Mouse (Mus musculus) B cell, adult 2 months (primary cell): ENCODE data around the gene Odf3.

Experiments
- DNase-seq, 2 experiments: peaks; one replicate each; pipeline ENCODE4 v3.0.0; 2022

Gene Odf3

DNA sequence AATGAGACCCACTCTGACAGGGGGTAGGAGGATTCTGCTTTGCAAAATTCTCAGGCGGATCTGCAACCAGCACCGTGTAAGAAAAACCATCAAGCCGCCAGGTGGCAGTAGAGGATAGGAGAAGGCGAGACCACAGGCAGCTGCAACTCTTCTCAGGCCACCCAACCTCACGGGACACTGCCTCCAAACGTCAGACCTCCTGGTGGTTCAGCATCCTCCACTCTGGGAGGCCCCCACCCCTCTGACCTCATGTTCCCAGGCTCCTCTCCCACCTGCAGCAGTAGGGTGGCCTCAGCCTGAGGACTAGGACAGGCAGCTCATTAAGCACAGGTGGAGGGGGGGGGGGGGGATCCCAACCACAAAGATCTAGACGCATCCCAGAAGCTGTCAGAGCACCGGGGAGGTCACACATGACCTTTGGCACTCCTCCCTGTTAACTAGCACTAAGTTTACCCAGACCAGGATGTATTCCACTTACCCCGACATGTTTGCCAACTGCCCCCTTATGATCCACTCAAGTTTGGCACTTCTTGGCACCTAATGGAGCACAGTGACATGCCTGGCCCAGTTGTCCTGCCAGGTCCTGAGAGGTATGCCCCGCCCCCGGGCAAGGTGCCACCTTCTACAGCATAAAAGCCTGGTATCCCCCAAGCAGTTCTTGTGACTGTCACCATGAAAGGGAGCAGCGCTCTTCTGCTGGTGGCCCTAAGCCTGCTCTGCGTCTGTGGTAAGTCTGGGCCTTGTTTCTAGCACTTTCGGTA lies 2.5 kb upstream of the Odf3 start, which contains the start of gene Scgb1c1:
Gene Scgb1c1 (plus strand): TSS at position 643 of the 761 bp plus-strand sequence.
- peak; percentile 95 for DNase-seq

DNA sequence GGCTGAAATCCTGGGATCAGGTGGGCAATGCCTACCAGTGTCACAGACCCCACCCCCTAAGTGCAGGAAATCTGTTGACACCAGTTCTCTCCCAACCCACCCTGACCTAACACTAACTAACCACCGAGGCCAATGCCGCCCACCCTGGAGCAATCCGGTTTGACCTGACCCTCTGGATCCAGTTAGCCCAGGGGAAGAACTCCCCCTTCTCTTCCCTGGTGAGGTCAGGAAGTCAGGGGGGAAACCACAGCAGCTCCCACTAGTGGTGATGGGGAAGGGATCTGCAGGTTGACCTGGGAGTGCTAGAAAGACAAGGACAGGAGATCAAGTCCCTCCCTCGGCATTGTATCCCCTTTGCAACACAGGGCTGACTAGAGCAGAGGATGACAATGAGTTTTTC lies 1.9 kb upstream of the Odf3 start:
- DNase-seq = no peak

DNA sequence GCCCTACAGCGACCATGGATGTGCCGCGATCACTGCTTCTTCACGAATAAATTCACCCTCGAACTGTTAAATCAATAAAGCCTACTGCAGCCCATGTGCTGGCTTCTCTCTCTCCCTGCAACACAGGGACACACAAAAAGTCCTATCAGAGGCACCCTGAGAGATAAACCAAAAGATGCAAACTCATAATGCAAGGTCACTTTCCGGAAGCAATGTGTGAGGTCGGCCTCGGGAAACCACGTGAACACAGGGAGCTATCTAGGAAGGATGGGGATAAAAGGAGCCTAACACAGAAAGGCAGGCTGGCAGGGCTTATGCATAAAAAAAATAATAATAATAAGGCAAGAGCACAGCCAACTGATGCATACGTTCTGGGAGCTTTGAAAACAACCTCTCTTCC lies 929 bp upstream of the Odf3 start:
- DNase-seq = no peak

DNA sequence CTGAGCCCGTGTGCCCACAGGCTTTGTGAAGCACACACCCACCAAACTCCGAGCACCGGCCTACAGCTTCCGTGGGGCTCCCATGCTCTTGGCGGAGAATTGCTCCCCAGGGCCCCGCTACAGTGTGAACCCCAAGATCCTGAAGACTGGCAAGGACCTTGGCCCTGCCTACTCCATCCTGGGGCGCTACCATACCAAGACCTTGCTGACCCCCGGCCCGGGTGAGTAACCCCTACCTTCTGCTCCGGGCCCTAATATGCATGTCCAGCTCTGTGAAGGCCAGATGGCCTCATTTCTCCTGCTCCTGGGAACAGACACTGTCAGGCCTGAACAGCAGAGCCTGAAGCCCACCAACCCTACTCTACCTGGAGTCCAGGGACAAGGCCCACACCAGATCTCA lies 986 bp downstream of the Odf3 start:
- no peak for DNase-seq

DNA sequence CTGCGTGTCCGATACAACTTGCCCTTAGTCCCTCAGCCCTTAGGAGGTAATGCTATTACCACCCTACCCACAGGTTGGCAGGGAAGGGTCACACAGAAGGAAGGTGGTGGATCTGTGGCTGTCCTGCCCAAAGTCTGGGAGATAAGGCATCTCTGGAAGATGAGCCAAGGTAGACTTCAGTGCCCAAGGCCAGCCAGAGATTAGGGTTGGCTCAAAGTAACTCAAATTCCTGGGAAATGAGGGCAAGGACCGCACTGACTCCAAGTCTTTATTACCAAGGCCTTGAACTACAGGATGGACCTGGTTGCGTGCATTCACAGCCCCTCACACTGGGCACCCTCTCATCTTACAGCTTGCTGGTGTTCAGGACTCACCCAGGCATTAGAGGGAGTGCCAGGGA lies 4.3 kb downstream of the Odf3 start:
- DNase-seq = no peak

DNA sequence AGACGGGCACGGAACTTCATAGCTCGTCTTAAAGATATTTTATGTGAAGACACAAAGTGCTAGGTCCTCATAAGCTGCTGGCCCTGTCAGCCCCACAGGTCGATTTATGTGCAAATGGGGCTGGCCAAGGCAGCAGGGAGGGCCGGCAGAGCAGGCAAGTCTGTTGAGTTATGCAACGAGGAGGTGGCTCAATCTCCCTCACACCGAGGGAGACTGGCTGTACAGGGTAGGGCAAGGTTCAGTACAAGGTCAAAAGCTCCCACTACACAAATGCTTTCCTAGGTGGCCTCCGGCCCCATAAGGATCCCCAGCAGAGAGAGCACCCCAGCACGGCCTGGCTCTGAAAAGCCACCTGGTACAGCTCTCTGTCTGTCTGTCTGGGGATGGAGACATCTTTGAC lies 5.8 kb downstream of the Odf3 start:
- DNase-seq = no peak

DNA sequence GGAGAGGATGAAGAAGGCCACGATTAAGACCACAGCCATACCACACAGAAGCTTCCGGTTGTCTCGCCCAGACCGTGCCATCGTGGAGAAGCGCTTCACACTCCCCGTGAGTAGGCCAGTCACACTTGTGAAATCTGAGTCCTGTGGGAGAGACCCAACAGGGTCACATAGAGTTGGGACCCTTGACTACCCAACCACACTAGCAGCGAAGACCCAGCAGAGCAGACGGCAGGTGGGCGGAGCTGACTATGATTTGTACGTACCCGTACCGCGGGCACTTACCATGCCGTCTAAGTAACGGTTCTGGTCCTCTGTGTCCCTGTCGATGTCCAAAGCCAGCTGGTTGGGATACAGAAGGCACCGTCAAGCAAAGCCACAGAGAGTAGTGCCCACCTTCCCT lies 6.9 kb downstream of the Odf3 start:
- no peak for DNase-seq

DNA sequence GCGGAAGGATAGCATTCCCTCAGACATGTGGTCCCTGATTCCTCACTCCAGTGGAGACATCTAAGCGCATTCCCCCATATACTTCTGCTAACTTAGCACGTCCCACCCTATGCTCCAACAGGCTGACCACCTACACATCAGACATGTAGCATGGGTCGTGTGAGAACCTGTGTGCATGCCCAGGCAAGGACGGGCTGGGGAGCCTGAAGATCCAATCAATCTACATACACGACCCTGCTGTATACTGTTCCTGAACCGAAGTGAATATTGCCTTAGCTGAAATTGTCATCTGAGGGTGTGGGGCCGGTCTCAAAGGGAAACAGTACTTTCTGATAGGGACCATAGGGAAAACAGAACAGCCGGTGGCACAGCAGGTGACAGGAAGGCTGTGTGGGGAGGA lies 7.6 kb downstream of the Odf3 start:
- DNase-seq = no peak

DNA sequence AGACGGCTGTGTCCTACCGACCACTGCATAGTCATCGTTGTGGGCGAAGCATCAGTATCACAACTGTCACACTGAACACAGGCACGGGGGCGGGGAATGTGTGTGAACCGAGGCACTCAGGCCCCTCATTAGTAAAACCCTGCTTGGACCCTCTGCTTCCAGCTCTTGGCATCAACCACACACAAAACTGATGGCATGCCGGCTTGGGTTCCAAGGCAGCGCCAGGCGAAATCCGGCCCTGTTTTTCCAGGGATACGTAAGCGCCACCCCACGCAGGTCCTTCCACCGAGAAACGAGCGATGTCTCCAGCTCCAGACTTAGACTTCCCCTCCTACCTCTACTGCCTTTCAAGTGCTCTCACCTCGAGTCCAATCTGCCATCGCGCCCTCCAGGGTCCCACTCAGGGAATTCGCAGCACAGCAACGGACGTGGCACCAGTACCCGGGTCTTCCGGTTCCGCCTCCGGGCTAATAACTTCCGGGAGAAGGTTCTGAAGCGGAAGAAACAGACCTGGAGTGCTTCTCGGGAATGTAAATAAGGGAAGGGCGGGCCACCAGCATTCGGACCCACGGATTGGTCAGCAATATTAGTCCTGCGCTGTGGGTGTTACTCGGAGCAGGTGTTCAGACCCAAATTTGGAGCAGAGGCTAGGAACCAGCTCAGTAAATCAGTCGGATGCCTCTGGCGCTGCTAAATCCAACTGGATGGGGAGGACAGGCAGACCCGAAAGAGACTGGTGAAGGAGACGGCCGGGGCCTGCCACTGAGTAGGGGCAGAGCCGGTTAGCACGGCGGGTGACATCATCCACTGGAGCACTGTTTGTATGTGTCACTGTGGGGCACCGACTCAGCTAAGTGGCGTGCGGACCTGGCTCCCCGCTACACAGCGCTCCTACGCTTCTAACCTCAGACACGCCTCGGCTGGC lies 8.5 kb downstream of the Odf3 start, which contains the start of gene Gm45785:
Gene Gm45785 (minus strand): TSS at position 472 of the 925 bp plus-strand sequence.
- DNase-seq = peak; percentile 68 to 72

DNA sequence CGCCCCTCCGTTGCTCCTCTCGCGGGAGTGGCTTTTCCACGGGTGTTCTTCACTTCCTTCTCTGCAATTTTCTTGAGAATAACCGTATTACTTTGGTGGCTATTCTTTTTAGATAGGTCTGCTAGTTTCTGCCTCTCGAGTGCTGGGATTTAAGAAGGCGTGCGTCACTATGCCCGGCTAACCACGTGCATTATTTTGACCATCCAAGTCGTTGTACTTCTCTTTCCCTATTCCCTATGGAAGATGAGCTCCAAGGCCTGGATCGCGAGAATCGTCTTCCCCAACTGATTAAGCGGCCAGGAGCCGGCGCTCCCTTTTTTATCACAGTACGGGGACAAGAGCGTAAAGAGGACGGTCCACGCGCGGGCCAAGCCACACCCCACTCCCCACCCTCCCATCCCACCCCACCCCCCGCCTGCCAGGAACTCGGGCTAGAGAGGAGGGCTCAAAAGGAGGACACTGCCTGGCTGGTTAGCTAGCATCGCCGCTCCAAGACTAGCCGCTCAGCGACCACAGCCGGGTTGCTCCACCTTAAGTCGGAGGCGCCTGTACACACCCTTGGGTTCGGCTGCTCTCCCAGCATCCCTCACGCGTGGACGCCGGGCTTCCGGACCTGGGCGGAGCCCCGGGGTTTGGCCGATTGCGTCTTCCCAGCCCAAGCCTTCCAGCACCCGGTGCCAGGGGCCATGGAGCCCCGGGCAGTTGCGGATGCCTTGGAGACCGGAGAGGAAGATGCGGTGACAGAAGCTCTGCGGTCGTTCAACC lies 9.4 kb downstream of the Odf3 start, which contains the start of gene Ric8a:
Gene Ric8a (plus strand): TSS at position 173 of the 765 bp plus-strand sequence.
- DNase-seq = peak; percentile 85 to 88

DNA sequence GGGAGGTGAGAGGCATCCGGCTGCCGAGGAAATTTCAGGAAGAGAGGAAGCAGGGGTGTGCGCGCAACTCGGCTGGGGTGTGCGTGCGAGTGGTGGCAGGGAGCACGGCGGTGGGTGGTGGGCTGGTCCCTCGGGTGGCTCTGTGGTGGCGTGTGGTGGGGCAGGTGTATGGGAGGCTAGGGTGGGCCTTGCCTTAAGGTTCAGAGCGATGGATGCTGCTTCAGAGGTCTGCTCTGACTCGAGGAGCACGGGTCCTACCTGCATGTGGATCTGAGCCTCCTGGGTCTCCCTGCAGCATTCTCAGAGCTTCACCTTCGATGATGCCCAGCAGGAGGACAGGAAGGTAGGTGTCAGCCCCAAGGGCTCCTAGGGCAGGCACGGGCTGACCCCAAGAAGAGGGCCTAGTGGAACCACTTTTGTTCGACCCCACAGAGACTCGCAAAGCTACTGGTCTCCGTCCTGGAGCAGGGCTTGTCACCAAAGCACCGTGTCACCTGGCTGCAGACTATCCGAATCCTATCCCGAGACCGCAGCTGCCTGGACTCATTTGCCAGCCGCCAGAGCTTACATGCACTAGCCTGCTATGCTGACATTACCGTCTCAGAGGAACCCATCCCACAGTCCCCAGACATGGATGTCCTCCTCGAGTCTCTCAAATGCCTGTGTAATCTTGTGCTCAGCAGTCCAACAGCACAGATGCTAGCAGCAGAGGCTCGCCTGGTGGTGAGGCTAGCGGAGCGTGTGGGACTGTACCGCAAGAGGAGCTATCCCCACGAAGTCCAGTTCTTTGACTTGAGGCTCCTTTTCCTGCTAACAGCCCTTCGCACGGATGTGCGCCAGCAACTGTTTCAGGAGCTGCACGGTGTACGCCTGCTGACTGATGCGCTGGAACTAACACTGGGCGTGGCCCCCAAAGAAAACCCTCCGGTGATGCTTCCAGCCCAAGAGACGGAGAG lies 10.2 kb downstream of the Odf3 start, which contains the start of gene Bet1l:
Gene Bet1l (minus strand): TSS at position 28 of the 956 bp plus-strand sequence.
- DNase-seq = peak in 1 of 2 experiments; percentile 8

DNA sequence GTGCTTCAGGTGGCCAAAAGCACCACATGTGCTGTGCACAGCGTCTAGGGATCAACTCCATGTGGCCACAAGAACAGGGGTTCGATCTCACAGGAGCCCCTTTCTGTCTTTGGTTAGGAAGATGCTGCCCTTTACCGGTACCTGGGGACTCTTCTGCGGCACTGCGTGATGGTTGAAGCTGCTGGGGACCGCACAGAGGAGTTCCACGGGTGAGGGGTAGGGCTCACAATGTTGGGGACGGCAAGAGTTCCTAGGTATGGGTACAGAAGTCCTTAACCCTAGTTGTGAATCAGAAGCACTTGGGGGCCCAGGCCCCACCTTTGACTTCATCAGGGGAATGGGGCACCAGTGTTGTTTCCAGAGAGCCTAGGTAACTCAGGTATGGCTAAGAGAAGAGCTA lies 11.1 kb downstream of the Odf3 start:
- no peak for DNase-seq

DNA sequence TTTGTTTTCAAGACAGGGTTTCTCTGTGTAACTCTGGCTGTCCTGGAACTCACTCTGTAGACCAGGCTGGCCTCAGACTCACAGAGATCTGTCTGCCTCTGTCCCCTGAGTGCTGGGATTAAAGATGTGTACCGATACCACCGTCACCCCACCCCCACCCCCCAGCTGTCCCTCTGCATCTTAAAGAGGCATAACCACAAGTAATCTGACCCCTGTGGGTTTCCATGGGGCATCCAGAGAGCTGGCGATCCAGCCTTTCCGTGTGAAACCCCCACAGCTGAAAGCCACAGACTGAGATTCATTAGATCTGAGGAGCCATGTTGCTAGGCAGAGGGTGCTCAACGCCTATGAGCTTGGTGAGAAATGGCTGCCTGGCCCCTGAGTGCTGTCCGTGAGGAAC lies 12.4 kb downstream of the Odf3 start:
- no peak for DNase-seq

DNA sequence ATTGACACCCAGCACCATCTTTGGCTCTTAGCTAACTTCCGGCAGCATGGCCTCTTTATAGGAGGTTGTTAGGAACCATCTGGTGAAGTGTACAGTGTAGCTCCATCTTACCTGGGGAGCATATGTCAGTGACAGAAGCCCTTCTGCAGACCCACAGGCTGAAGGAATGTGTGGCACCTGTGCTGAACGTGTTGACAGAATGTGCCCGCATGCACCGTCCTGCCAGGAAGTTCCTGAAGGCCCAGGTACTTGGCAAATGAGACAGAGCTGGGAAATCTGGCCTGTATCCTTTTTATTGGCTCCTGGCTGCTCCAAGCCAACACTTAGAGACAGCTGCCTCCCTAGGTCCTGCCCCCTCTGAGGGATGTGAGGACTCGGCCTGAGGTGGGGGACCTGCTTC lies 13.1 kb downstream of the Odf3 start:
- DNase-seq = no peak

DNA sequence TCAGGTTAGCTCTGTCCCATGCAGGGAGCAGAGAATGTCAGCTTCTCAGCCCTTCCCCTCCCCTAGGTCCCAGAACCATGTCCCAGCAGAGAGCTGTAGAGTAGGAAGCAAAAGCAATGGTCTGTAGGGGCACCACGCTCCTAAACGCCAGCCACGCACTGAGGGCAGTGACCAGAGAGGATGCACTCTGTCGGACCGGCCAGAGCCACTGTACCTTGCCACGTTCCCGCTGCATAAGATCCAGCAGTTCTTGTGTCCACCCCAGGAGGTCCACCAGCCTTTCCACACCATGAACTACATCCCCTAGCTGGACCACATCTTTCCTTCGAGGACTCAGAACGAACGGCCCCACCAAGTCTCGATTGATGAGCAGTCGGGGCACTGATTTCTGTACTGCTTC lies 17.2 kb downstream of the Odf3 start:
- no peak for DNase-seq

DNA sequence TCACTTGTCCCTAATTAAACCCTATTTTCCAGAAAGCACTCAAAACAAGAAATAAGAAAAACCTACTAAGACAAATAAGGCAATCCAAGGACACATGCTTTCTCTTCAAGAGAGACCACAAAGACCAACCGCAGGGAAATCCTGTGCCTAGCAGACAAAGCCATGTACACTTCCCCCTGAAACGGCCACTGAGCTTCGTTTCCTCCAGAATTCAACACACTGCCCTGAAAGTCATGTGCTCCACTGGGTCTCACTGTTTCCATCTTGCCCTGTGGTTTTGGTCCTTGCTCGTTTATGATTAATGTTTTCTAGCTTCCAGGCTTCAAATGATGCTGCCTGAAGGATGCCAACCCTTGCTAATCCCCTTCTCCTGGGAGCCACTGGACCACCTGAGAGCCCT lies 26.6 kb downstream of the Odf3 start:
- no peak for DNase-seq

DNA sequence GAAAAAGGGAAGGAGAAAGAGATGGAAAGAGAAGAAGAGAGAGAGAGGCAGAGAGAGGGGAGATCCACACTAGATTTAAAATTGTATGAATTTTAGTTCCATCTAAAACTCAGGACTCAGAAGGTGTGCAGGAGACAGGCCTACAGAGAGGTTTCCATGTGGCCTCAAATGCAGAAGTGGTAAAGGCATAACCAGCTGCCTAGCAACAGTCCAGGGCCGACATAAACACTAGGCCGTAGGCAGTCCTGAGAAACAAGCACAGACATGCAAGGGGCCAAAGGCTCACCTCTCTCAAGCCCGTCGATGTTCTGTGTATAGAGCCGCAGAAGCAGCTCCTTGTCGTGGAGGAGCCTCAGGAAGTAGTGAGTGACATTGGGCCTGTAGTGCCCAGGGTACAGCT lies 29.8 kb downstream of the Odf3 start:
- DNase-seq = peak; percentile 32 to 39

DNA sequence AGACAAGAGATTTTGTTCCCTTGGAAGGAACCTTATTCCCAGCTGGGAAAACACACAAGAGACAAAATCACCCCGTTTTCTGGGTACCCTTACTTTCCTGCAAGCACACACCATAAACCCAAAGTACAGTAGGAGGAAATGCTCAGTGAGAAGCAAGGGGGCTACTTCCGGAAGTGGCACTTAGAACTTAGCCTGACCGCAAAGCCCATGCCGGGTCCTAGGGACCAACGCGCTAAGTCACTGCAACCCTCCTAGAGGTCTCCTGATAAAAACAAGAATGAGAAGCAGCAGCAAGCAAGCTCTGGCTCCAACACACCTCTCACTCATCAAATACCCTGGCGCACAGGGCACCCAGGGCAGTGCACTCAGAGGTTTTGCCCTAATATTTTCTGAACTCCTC lies 31.8 kb downstream of the Odf3 start:
- peak; percentile 14 to 19 for DNase-seq

DNA sequence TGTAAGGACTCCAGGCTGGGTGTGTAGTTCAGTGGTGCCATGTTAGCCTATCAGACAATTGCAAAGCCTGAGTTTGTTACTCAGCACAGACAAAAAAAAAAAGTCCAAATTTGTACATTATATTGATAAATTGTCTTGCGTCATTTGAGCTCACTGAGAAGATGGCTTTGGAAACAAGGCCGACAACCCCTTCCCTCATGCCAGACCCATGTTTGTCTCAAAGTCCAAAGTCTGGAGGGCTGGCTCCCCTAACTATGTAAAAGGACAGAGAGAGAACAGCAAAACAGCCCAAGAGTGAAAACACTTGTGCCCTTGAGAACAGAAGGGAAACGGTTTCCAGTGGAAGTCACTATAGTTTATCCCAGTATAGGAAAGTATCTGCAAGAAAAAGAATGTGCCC lies 32.8 kb downstream of the Odf3 start:
- DNase-seq = no peak

DNA sequence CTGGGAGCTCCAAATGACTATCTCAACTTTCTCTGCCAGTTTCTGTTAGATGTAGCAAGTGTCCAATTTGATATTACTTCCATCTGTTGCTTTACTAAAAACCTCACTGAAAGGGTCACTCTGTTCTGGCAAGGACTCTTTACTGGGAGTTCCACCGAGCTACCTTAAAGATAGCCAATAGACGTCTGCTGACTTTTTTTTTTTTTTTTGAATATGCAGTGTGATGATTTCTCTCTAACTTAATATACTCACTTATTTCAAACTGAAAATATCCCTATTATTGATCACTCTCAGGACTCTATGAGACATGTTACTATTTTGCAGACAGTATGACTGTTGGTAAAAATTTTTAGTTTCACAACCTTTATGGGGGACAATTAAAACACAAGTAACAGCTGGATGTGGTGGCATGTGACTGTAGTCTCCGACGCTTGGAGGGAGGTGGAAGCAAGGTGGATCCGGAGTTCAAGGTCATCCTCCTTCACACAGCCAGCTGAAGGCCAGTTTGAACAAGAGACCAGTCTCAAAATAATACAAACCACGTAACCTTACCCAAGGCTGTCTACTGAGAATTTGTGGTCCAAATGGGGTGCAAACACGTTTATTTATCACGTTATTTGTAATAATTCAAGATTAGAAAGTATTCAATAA lies 33.4 kb downstream of the Odf3 start:
- DNase-seq = no peak
